Mouse (Mus musculus): ENCODE results near the gene Zfp444.

DNA sequence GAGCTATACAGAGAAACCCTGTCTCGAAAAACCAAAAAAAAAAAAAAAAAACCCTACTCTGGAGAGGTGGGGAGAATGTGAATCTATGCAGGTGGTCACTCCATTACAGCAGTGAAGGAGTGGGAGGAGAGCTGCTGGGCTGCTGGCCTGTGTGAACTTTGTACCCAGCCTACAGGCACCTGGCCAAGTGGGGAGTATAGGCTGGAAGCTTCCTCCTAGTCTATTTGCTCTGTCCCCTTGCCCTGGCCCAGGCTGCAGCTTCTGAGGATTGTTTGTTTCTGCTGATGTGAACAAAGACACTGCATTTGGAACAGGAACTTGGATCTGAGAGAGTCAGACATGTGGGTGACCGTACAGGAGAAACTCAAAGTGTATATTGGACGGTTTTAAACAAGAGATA, 2.6 kb upstream of the Zfp444 start:
- TF ChIP-seq CTCF (IDR thresholded peaks at IDR 0.05; ENCODE audit: low read depth) (no peak), EP300 (IDR thresholded peaks at IDR 0.05; ENCODE audit: low read depth) (no peak)
